Mouse (Mus musculus) MEL (cell line): Measurements from ENCODE around the gene Fkbp6. TPM values are rescaled to one million over a fixed set of nuclear protein-coding genes. Genes with fewer than 3 reads are reported as not detected.
A peak's percentile ranks its signal among the peaks of the same experiment; 100 is the strongest.

ENCODE experiments used
- DNase-seq: peaks from one replicate; pipeline ENCODE4 v3.0.0; 2011; ENCODE audit warnings: low read depth, low spot score
- H3K27ac ChIP-seq: 2 replicates; pipeline ENCODE4 v1.5.1; 2012; ENCODE audit warnings: low read depth, mild to moderate bottlenecking, control low read depth, low read length, moderate library complexity; ENCODE audit not compliant: control insufficient read depth
- H3K27me3 ChIP-seq, 2 experiments: fragments of 150-350 bp in 1 of 2; sonication (generic) in 1 of 2; 2 replicates each; pipeline ENCODE4 v1.6.1; 2012; ENCODE audit warnings: low read length in 2 of 2, mild to moderate bottlenecking in 2 of 2, improper control_type of control experiment in 1 of 2, moderate library complexity in 1 of 2; ENCODE audit not compliant: insufficient read depth in 2 of 2, control insufficient read depth in 1 of 2
- H3K36me3 ChIP-seq, 2 experiments: 2 replicates each; pipeline ENCODE4 v1.6.1; 2012 to 2014; ENCODE audit warnings: low read length in 2 of 2, improper control_type of control experiment in 1 of 2, inconsistent platforms in 1 of 2, mild to moderate bottlenecking in 1 of 2; ENCODE audit not compliant: insufficient read depth in 2 of 2, control insufficient read depth in 1 of 2
- H3K4me1 ChIP-seq, 2 experiments: fragments of 150-350 bp in 1 of 2; sonication (generic) in 1 of 2; 2 replicates each; pipeline ENCODE4 v1.6.1; 2012; ENCODE audit warnings: low read length in 2 of 2, improper control_type of control experiment in 1 of 2, mild to moderate bottlenecking in 1 of 2; ENCODE audit not compliant: insufficient read depth in 2 of 2, control insufficient read depth in 1 of 2
- H3K4me3 ChIP-seq, 2 experiments: fragments of 150-350 bp in 1 of 2; sonication (generic) in 1 of 2; 2 replicates each; pipeline ENCODE4 v1.5.1; 2012; ENCODE audit warnings: low read depth in 2 of 2, low read length in 2 of 2, mild to moderate bottlenecking in 2 of 2, moderate library complexity in 2 of 2, control low read depth in 1 of 2, improper control_type of control experiment in 1 of 2; ENCODE audit not compliant: control insufficient read depth in 1 of 2, insufficient read depth in 1 of 2
- H3K79me2 ChIP-seq: 2 replicates; pipeline ENCODE4 v1.6.1; 2012; ENCODE audit warnings: mild to moderate bottlenecking, low read length, moderate library complexity; ENCODE audit not compliant: control insufficient read depth, poor library complexity, insufficient read depth
- H3K9ac ChIP-seq: 2 replicates; pipeline ENCODE4 v1.6.1; 2012; ENCODE audit warnings: low read depth, mild to moderate bottlenecking, control low read depth, low read length, moderate library complexity; ENCODE audit not compliant: control insufficient read depth, poor library complexity, severe bottlenecking
- H3K9me3 ChIP-seq: fragments of 150-350 bp; sonication (generic); replicated peaks from 2 replicates; pipeline ENCODE4 v1.6.1; 2012; ENCODE audit warnings: mild to moderate bottlenecking, low read length, improper control_type of control experiment, moderate library complexity; ENCODE audit not compliant: insufficient read depth
- BHLHE40 ChIP-seq: IDR thresholded peaks from 2 replicates; pipeline ENCODE4 v1.6.1; 2012; ENCODE audit warnings: low read depth, mild to moderate bottlenecking, inconsistent platforms, low read length, improper control_type of control experiment, borderline replicate concordance
- CTCF ChIP-seq, 3 experiments: IDR thresholded peaks in 2 of 3; conservative IDR thresholded peaks in 1 of 3; 2 replicates each; pipeline ENCODE4 v1.5.1; 2011 to 2012; ENCODE audit warnings: low read length in 3 of 3, low read depth in 2 of 3, mild to moderate bottlenecking in 2 of 3, improper control_type of control experiment in 1 of 3, inconsistent platforms in 1 of 3, mixed read lengths in 1 of 3, moderate library complexity in 1 of 3; ENCODE audit not compliant: control insufficient read depth in 1 of 3, insufficient read depth in 1 of 3, poor library complexity in 1 of 3, severe bottlenecking in 1 of 3
- E2F4 ChIP-seq: IDR thresholded peaks from 2 replicates; pipeline ENCODE4 v1.6.1; 2011; ENCODE audit warnings: low read depth, low read length, improper control_type of control experiment, borderline replicate concordance
- ELF1 ChIP-seq: IDR thresholded peaks from 2 replicates; pipeline ENCODE4 v1.6.1; 2014; ENCODE audit warnings: low read depth, mild to moderate bottlenecking, inconsistent platforms, low read length, improper control_type of control experiment, moderate library complexity
- MAFK ChIP-seq: IDR thresholded peaks from 2 replicates; pipeline ENCODE4 v1.6.1; 2011; ENCODE audit warnings: low read depth, mild to moderate bottlenecking, low read length, improper control_type of control experiment, borderline replicate concordance
- MAX ChIP-seq: IDR thresholded peaks from 2 replicates; pipeline ENCODE4 v1.6.1; 2011; ENCODE audit warnings: low read length, improper control_type of control experiment
- MEF2A ChIP-seq: IDR thresholded peaks from 2 replicates; pipeline ENCODE4 v1.6.1; 2014; ENCODE audit warnings: low read depth, mild to moderate bottlenecking, inconsistent platforms, low read length, improper control_type of control experiment; ENCODE audit not compliant: poor library complexity, insufficient replicate concordance, severe bottlenecking; ENCODE audit errors: extremely low read depth
- MXI1 ChIP-seq: IDR thresholded peaks from 2 replicates; pipeline ENCODE4 v1.6.1; 2011; ENCODE audit warnings: mild to moderate bottlenecking, low read depth, low read length, improper control_type of control experiment
- MYC ChIP-seq: IDR thresholded peaks from 2 replicates; pipeline ENCODE4 v1.6.1; 2011; ENCODE audit warnings: low read depth, mild to moderate bottlenecking, low read length, improper control_type of control experiment, moderate library complexity
- POLR2AphosphoS2 ChIP-seq: IDR thresholded peaks from 2 replicates; pipeline ENCODE4 v1.6.1; 2011; ENCODE audit warnings: low read length, improper control_type of control experiment
- POLR2AphosphoS5 ChIP-seq: IDR thresholded peaks from 2 replicates; pipeline ENCODE4 v1.6.1; 2012; ENCODE audit warnings: low read depth, borderline replicate concordance, mild to moderate bottlenecking, inconsistent platforms, low read length, moderate library complexity, mixed read lengths
- ZKSCAN1 ChIP-seq: IDR thresholded peaks from 2 replicates; pipeline ENCODE4 v1.6.1; 2012; ENCODE audit warnings: low read depth, mild to moderate bottlenecking, inconsistent platforms, low read length, improper control_type of control experiment, moderate library complexity
- ZMIZ1 ChIP-seq: IDR thresholded peaks from 2 replicates; pipeline ENCODE4 v1.6.1; 2012; ENCODE audit warnings: low read depth, mild to moderate bottlenecking, inconsistent platforms, low read length, improper control_type of control experiment, moderate library complexity
- polyA plus RNA-seq, 2 experiments: library from polyadenylated mRNA; stranded (reverse) in 1 of 2; unstranded in 1 of 2; fragments of >175 nt in 1 of 2; fragments of >200 nt in 1 of 2; gene quantifications; 2 replicates each; pipeline versions ENCODE4 v1.2.1 to v1.2.4; 2012; ENCODE audit warnings: low replicate concordance in 2 of 2, low read depth in 1 of 2; ENCODE audit not compliant: insufficient read length in 2 of 2, insufficient read depth in 1 of 2, missing spikeins in 1 of 2
- total RNA-seq: library from RNA; depleted of rRNA; stranded (reverse); fragments of 300-350 nt; gene quantifications from 2 replicates; pipeline ENCODE4 v1.2.3, GENCODE M21; 2012

Fkbp6 gene
- total and polyA plus RNA-seq, 3 experiments, result 0.10 to 0.19 TPM; not detected in 1

- Histone ChIP-seq H3K27me3 (no peaks in the 10 kb centered on the region), H3K79me2 (no peaks in the 10 kb centered on the region), H3K27ac (no peak overlapping the region), H3K9ac (no peak overlapping the region), H3K36me3 (peaks cover 0 to 18% of the 10 kb centered on the region in 2 experiments; a peak in 2 of 4 replicates), H3K9me3 (no peaks in the 10 kb centered on the region), H3K4me3 (no peak overlapping the region), H3K4me1 (no peaks in the 10 kb centered on the region)
- DNase-seq, result no peak
- TF ChIP-seq MYC (no peak), POLR2AphosphoS2 (no peak), E2F4 (no peak), MAFK (no peak), MEF2A (no peak), POLR2AphosphoS5 (no peak), BHLHE40 (no peak), ELF1 (no peak), ZKSCAN1 (no peak), CTCF (IDR thresholded peaks at IDR 0.05 in 2 of 3, conservative IDR thresholded peaks at IDR 0.05 in 1 of 3; ENCODE audit: control insufficient read depth in 1 of 3, insufficient read depth in 1 of 3, low read depth in 2 of 3, low read length in 3 of 3, poor library complexity in 1 of 3, severe bottlenecking in 1 of 3) (no peak)
Observed at GRCm38 (mm10) chr5:135380681-135381080, 30.8 kb upstream of the Fkbp6 start.

GRCm38 (mm10) chr5:135376341-135376740, 26.5 kb upstream of the Fkbp6 start:
- no peaks in the 10 kb centered on the region for H3K4me1 ChIP-seq
- no peaks in the 10 kb centered on the region for H3K27me3 ChIP-seq
- H3K9me3 ChIP-seq, result no peaks in the 10 kb centered on the region
- peaks cover 2 to 4% of the 10 kb centered on the region in 2 experiments; a peak in 2 of 4 replicates for H3K36me3 ChIP-seq
- peaks cover 2% of the 10 kb centered on the region; the same call in 1 of the 2 replicates for H3K79me2 ChIP-seq
- DNase-seq, result no peak
- no peak overlapping the region for H3K27ac ChIP-seq
- H3K9ac ChIP-seq, result no peak overlapping the region
- TF ChIP-seq ZMIZ1, result 0 out of 2 replicates have a peak, but pooled peaks have one; percentile 40
- no peak for TF ChIP-seq MAX
- peak; percentile 82; the same call in 1 of the 2 replicates for TF ChIP-seq POLR2AphosphoS2
- TF ChIP-seq, all 39 proteins: peak for 2
- no peak overlapping the region for H3K4me3 ChIP-seq

GRCm38 (mm10) chr5:135375167-135375566, 25.3 kb upstream of the Fkbp6 start:
- Histone ChIP-seq H3K79me2 (peaks cover 14% of the 10 kb centered on the region), H3K27ac (no peak overlapping the region), H3K36me3 (peaks cover 2 to 4% of the 10 kb centered on the region in 2 experiments; a peak in 2 of 4 replicates), H3K4me1 (peaks cover 0 to 4% of the 10 kb centered on the region in 2 experiments; a peak in 3 of 4 replicates), H3K9me3 (no peaks in the 10 kb centered on the region), H3K4me3 (no peak overlapping the region), H3K27me3 (no peaks in the 10 kb centered on the region), H3K9ac (no peak overlapping the region)
- peak; percentile 57 for DNase-seq
- TF ChIP-seq MXI1 (peak; percentile 79), MYC (peak; percentile 61; the same call in 1 of the 2 replicates), ZMIZ1 (no peak), MAX (peak; percentile 70; the same call in 1 of the 2 replicates)
